Mouse (Mus musculus): ENCODE measurements around the gene Tiprl.

DNA sequence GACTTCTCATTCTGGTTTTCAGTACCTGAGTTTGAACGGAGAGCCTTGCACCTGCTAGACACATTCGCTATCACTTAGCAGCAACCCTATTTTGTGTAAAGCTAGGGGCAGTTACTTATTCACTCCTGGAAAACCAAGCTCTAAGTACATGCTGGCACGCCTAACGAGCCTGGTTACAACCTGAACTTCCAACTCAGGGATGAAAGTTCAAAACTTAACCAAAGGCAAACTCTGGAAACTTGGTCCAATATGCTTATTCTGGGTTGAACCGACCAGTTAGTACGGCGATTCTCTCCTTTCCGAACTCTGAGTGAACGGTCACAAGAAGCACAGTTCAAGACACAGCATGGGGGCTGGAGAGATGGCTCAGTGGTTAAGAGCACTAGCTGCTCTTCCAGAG lies 7.2 kb downstream of the Tiprl start:
- no peak for TF ChIP-seq CTCF (IDR thresholded peaks at IDR 0.05; ENCODE audit: extremely low read depth, insufficient read length, insufficient replicate concordance, low read depth, low read length)
- TF ChIP-seq POLR2A (IDR thresholded peaks at IDR 0.05; ENCODE audit: low read depth, low read length), result no peak
